Mouse (Mus musculus) testis, postnatal 14 days (tissue): Measurements from ENCODE around the gene Zbtb49.

Experiments
- DNase-seq: peaks from one replicate; pipeline ENCODE4 v3.0.0; 2021; ENCODE audit warnings: low spot score

Gene Zbtb49

GRCm38 (mm10) chr5:38194946-38195345, 25.3 kb downstream of the Zbtb49 start:
- DNase-seq = no peak

- DNase-seq = no peak
Measured at GRCm38 (mm10) chr5:38190907-38191306, 29.4 kb downstream of the Zbtb49 start.

- no peak for DNase-seq
Measured at GRCm38 (mm10) chr5:38187006-38187405, 33.3 kb downstream of the Zbtb49 start.

GRCm38 (mm10) chr5:38184688-38185285, 35.5 kb downstream of the Zbtb49 start:
- no peak for DNase-seq

GRCm38 (mm10) chr5:38174256-38174912, 45.9 kb downstream of the Zbtb49 start:
- DNase-seq = no peak

- no peak for DNase-seq
Measured at GRCm38 (mm10) chr5:38173766-38174165, 46.5 kb downstream of the Zbtb49 start.

- no peak for DNase-seq
Measured at GRCm38 (mm10) chr5:38168497-38168896, 51.8 kb downstream of the Zbtb49 start.

- DNase-seq = no peak
Measured at GRCm38 (mm10) chr5:38159634-38160413, 60.4 kb downstream of the Zbtb49 start, which contains the start of gene Nsg1. Gene Nsg1 (minus strand): TSS chr5:38159907.

- DNase-seq = no peak
Measured at GRCm38 (mm10) chr5:38158947-38159633, 61.2 kb downstream of the Zbtb49 start.

GRCm38 (mm10) chr5:38158501-38158946, 61.7 kb downstream of the Zbtb49 start:
- DNase-seq = no peak

GRCm38 (mm10) chr5:38157481-38158020, 62.7 kb downstream of the Zbtb49 start:
- no peak for DNase-seq

- DNase-seq = no peak
Measured at GRCm38 (mm10) chr5:38153636-38154035, 66.6 kb downstream of the Zbtb49 start.

- DNase-seq = no peak
Measured at GRCm38 (mm10) chr5:38152201-38153108, 67.8 kb downstream of the Zbtb49 start.

- DNase-seq = no peak
Measured at GRCm38 (mm10) chr5:38151264-38151663, 69.0 kb downstream of the Zbtb49 start.

GRCm38 (mm10) chr5:38146524-38146923, 73.7 kb downstream of the Zbtb49 start:
- no peak for DNase-seq

- DNase-seq = no peak
Measured at GRCm38 (mm10) chr5:38140893-38141292, 79.4 kb downstream of the Zbtb49 start.
